Mouse (Mus musculus): ENCODE data around the gene Glud1.

GRCm38 (mm10) chr14:34297038-34297437 lies 13.5 kb upstream of the Glud1 start:
- TF ChIP-seq CTCF (IDR thresholded peaks at IDR 0.05; ENCODE audit: borderline replicate concordance, control insufficient read depth, extremely low read depth, insufficient read depth, low read length, poor library complexity), result no peak
- TF ChIP-seq POLR2A (IDR thresholded peaks at IDR 0.05; ENCODE audit: control insufficient read depth, extremely low read depth, insufficient read depth, low read length, poor library complexity), result no peak
